Mouse (Mus musculus) spleen, adult 2 months (tissue): ENCODE measurements around the gene Trappc11. TPM values are rescaled to one million over a fixed set of nuclear protein-coding genes. Genes with fewer than 3 reads are reported as not detected.
"Not testable (repeated sequence)": the region's sequence is repeated elsewhere in the genome, so short reads cannot be mapped to it uniquely, and the experiment has no call there.

Experiments
- DNase-seq, 2 experiments: peaks; one replicate each; pipeline versions ENCODE4 v3.0.0 to v3.0.0-alpha.2; 2012 to 2021; ENCODE audit warnings: low spot score in 2 of 2, low read depth in 1 of 2
- H3K27ac ChIP-seq: fragments of 200-500 bp; 2 replicates; pipeline ENCODE4 v1.5.1; 2012; ENCODE audit warnings: low read length, inconsistent platforms; ENCODE audit not compliant: insufficient read depth
- H3K27me3 ChIP-seq: fragments of 200-500 bp; 2 replicates; pipeline ENCODE4 v1.6.1; 2012; ENCODE audit warnings: mild to moderate bottlenecking, moderate library complexity, low read length, inconsistent platforms; ENCODE audit not compliant: control insufficient read depth, insufficient read depth
- H3K36me3 ChIP-seq: fragments of 200-500 bp; 2 replicates; pipeline ENCODE4 v1.6.1; 2012; ENCODE audit warnings: mild to moderate bottlenecking, low read length, inconsistent platforms; ENCODE audit not compliant: control insufficient read depth, insufficient read depth
- H3K4me1 ChIP-seq: fragments of 200-500 bp; 2 replicates; pipeline ENCODE4 v1.6.1; 2011; ENCODE audit warnings: inconsistent platforms; ENCODE audit not compliant: control insufficient read depth, insufficient read depth, insufficient read length
- H3K4me3 ChIP-seq: fragments of 200-500 bp; 2 replicates; pipeline ENCODE4 v1.5.1; 2011; ENCODE audit warnings: mild to moderate bottlenecking, inconsistent platforms; ENCODE audit not compliant: insufficient read depth, insufficient read length; ENCODE audit errors: extremely low read depth
- CTCF ChIP-seq: fragments of 200-500 bp; IDR thresholded peaks from 2 replicates; pipeline ENCODE4 v1.5.1; 2011; ENCODE audit warnings: mild to moderate bottlenecking, inconsistent platforms; ENCODE audit not compliant: insufficient read depth, insufficient read length, insufficient replicate concordance; ENCODE audit errors: extremely low read depth
- POLR2A ChIP-seq: fragments of 200-500 bp; IDR thresholded peaks from 2 replicates; pipeline ENCODE4 v1.6.1; 2011; ENCODE audit warnings: low read depth, low read length, inconsistent platforms
- WGBS: fragments of 180-500 bp; shearing (Covaris S2); methylation state at CpG from one replicate; pipeline ENCODE4 v1.1.7; 2018; 5-methylcytosine and 5-hydroxymethylcytosine counted together
- polyA plus RNA-seq: library from polyadenylated mRNA; depleted of rRNA; stranded (reverse); fragments of >200 nt; gene quantifications from 2 replicates; pipeline ENCODE4 v1.2.3, GENCODE M21; 2012; rRNA removed

Trappc11 gene
- polyA plus RNA-seq, 1 experiment: 11.7 TPM

- Histone ChIP-seq H3K27me3 (no peaks in the 10 kb centered on the region), H3K27ac (no peak overlapping the region), H3K36me3 (no peaks in the 10 kb centered on the region), H3K4me3 (no peak overlapping the region), H3K4me1 (no peaks in the 10 kb centered on the region)
- DNase-seq: no peak
- 89% methylated on average over 10 of the region's 10 CpGs for WGBS
- TF ChIP-seq POLR2A: no peak
- no peak for TF ChIP-seq CTCF
Measured at GRCm38 (mm10) chr8:47458591-47458990, 74.7 kb downstream of the Trappc11 start.

- not testable (repeated sequence) for DNase-seq, H3K27ac ChIP-seq, H3K4me1 ChIP-seq, H3K27me3 ChIP-seq, H3K4me3 ChIP-seq, H3K36me3 ChIP-seq
- 96% methylated on average over 2 of the region's 2 CpGs for WGBS
Measured at GRCm38 (mm10) chr8:47449211-47449610, 84.1 kb downstream of the Trappc11 start.

GRCm38 (mm10) chr8:47446312-47447046, 86.8 kb downstream of the Trappc11 start, which contains the start of gene Stox2:
Stox2 (minus strand) TSS chr8:47446362.
- Histone ChIP-seq H3K27me3 (no peaks in the 10 kb centered on the region), H3K4me3 (no peak within 1 kb of the TSS), H3K36me3 (no peaks in the 10 kb centered on the region), H3K4me1 (no peaks in the 10 kb centered on the region), H3K27ac (no peak within 1 kb of the TSS)
- TF ChIP-seq POLR2A (no peak), CTCF (no peak)
- DNase-seq: no peak
- 91% methylated on average over 19 of the region's 19 CpGs for WGBS

Other genes starting within 250 kb of the Trappc11 start
- 0.35 and 0.50 TPM in 2 replicates for gene Stox2, start 87.1 kb downstream of the Trappc11 start, polyA plus RNA-seq
- 12.0 and 14.4 TPM in 2 replicates for gene Rwdd4a, start 194 bp upstream of the Trappc11 start, polyA plus RNA-seq
- 1.7 and 2.6 TPM in 2 replicates for gene Ing2, start 142.1 kb upstream of the Trappc11 start, polyA plus RNA-seq
- gene Cdkn2aip, start 180.5 kb upstream of the Trappc11 start, polyA plus RNA-seq: 11.2 and 21.8 TPM in 2 replicates